Mouse (Mus musculus): ENCODE measurements around the gene Selenon.

- TF ChIP-seq POLR2A (IDR thresholded peaks at IDR 0.05; ENCODE audit: insufficient read depth, low read depth, low read length): no peak
- TF ChIP-seq CTCF (IDR thresholded peaks at IDR 0.05; ENCODE audit: insufficient read depth, low read depth, low read length): no peak
Measured at GRCm38 (mm10) chr4:134570704-134571451, 18.9 kb upstream of the Selenon start.

Data from olfactory bulb, adult 2 months (tissue).